Mouse (Mus musculus) hindbrain, embryonic 14.5 days (tissue): Measurements from ENCODE around the gene Pdcd7. TPM values are rescaled to one million over a fixed set of nuclear protein-coding genes. Genes with fewer than 3 reads are reported as not detected.

Experiments
- ATAC-seq: fragments of 200-750 bp; cut with Nextera tagmentation; 2 replicates; pipeline ENCODE4 v1.8.0; 2017; ENCODE audit warnings: moderate number of reproducible peaks, mild to moderate bottlenecking, moderate TSS enrichment, moderate library complexity; ENCODE audit not compliant: low FRiP score
- DNase-seq: peaks from one replicate; pipeline ENCODE4 v3.0.0-alpha.2; 2015; ENCODE audit warnings: low spot score
- H3K27ac ChIP-seq: fragments of 300-500 bp; sonication (generic); 2 replicates; pipeline ENCODE4 v1.5.1; 2014; ENCODE audit warnings: mild to moderate bottlenecking, moderate library complexity
- H3K27me3 ChIP-seq: fragments of 300-500 bp; sonication (generic); 2 replicates; pipeline ENCODE4 v1.6.1; 2014; ENCODE audit warnings: mild to moderate bottlenecking, low read length, mixed read lengths; ENCODE audit not compliant: control insufficient read depth, insufficient read depth
- H3K36me3 ChIP-seq: fragments of 300-500 bp; sonication (generic); replicated peaks from 2 replicates; pipeline ENCODE4 v1.6.1; 2014; ENCODE audit not compliant: control insufficient read depth, insufficient read depth
- H3K4me1 ChIP-seq: fragments of 300-500 bp; sonication (generic); replicated peaks from 2 replicates; pipeline ENCODE4 v1.6.1; 2014; ENCODE audit warnings: antibody characterized with exemption, low read length, mixed read lengths; ENCODE audit not compliant: control insufficient read depth, insufficient read depth
- H3K4me2 ChIP-seq: fragments of 300-500 bp; sonication (generic); replicated peaks from 2 replicates; pipeline ENCODE4 v1.6.1; 2014; ENCODE audit warnings: mild to moderate bottlenecking, moderate library complexity
- H3K4me3 ChIP-seq: fragments of 300-500 bp; sonication (generic); replicated peaks from 2 replicates; pipeline ENCODE4 v1.5.1; 2014; ENCODE audit warnings: mild to moderate bottlenecking, low read length
- H3K9ac ChIP-seq: fragments of 300-500 bp; sonication (generic); 2 replicates; pipeline ENCODE4 v1.6.1; 2014
- H3K9me3 ChIP-seq: fragments of 300-500 bp; sonication (generic); 2 replicates; pipeline ENCODE4 v1.6.1; 2016; ENCODE audit warnings: low read length; ENCODE audit not compliant: control insufficient read depth
- WGBS: fragments of 180-500 bp; shearing (Covaris S2); extraction: QIAGEN DNeasy Blood & Tissue Kit; methylation state at CpG from one replicate; pipeline ENCODE4 v1.1.7; 2014; 5-methylcytosine and 5-hydroxymethylcytosine counted together
- polyA plus RNA-seq: library from polyadenylated mRNA; unstranded; fragments of >200 nt; fragmentation: Nextera tagmentation; extraction: Ambion mirVana; gene quantifications from 2 replicates; pipeline ENCODE4 v1.2.1, GENCODE M21; 2014

The Pdcd7 gene
- polyA plus RNA-seq: 10.7 and 13.3 TPM in 2 replicates

DNA sequence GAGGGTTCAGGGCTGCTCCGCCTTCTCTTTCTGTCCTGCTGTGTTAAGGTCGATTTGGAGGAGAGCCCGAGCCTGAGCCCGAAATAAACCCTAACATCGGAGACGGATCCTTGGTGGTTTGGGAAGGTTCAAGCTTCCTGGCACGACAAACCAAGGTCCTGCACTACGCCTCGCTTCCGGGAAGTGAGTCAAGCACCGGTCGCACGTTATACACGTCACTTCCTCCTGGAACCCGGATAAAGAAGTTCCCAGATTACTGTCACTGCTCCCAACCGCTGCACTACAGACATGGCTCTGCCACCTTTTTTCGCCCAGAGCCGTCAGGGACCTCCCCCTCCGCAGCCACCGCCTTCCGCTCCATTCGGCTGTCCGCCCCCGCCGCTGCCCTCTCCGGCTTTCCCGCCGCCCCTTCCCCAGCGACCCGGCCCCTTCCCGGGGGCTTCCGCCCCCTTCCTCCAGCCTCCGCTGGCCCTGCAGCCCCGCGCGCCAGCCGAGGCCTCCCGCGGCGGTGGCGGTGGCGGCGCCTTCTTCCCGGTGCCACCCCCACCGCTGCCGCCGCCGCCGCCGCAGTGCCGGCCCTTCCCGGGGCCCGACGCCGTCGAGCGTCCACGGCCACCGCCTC, at the start of gene Pdcd7:
TSS of gene Pdcd7 (plus strand) at position 251 of the 622 bp plus-strand sequence.
- DNase-seq (peak; percentile 99), ATAC-seq (peak; percentile 96)
- no peaks in the 10 kb centered on the region for H3K36me3 ChIP-seq
- H3K27me3 ChIP-seq: no peaks in the 10 kb centered on the region
- H3K4me2 ChIP-seq: peak within 1 kb of the TSS; percentile 91
- H3K4me1 ChIP-seq: peaks cover 15% of the 10 kb centered on the region
- peak within 1 kb of the TSS; percentile 99 for H3K4me3 ChIP-seq
- H3K9me3 ChIP-seq: no peaks in the 10 kb centered on the region
- WGBS: 1% methylated on average over 53 of the region's 59 CpGs
- H3K27ac ChIP-seq: peak within 1 kb of the TSS; percentile 92
- peak within 1 kb of the TSS; percentile 96 for H3K9ac ChIP-seq

- Histone ChIP-seq H3K27me3 (no peaks in the 10 kb centered on the region), H3K27ac (no peak overlapping the region), H3K4me1 (peaks cover 18% of the 10 kb centered on the region), H3K9me3 (no peaks in the 10 kb centered on the region), H3K4me3 (no peak overlapping the region), H3K4me2 (no peak overlapping the region), H3K9ac (no peak overlapping the region), H3K36me3 (peaks cover 38% of the 10 kb centered on the region)
- 95% methylated on average over 2 of the region's 2 CpGs for WGBS
- DNase-seq: no peak
- no peak for ATAC-seq
Measured at GRCm38 (mm10) chr9:65297056-65297455, 48.8 kb upstream of the Pdcd7 start.

DNA sequence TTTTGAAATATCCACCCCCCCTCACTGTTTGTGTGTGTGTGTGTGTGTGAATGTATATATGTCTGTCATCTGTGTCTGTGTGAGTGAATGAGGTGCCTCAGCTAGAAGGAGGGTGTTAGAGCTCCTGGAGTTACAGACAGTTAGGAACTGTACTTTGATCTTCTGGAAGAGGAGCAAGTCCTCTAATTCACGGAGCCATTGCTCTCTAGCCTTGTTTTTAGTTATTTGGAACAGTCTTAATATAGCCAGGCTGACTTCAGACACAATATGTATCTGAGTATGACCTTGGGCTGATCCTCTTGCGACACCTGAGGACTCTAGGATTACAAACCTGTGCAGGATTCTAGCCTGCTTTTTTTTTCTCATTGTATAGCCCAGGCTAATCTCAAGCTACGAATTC, 47.1 kb upstream of the Pdcd7 start:
- no peak for DNase-seq
- Histone ChIP-seq H3K4me3 (no peak overlapping the region), H3K27me3 (no peaks in the 10 kb centered on the region), H3K36me3 (peaks cover 55% of the 10 kb centered on the region), H3K9me3 (no peaks in the 10 kb centered on the region), H3K4me2 (no peak overlapping the region), H3K27ac (no peak overlapping the region), H3K4me1 (peaks cover 11% of the 10 kb centered on the region), H3K9ac (no peak overlapping the region)
- 94% methylated on average over 3 of the region's 3 CpGs for WGBS
- no peak for ATAC-seq

- DNase-seq (no peak), ATAC-seq (no peak)
- Histone ChIP-seq H3K36me3 (peaks cover 63% of the 10 kb centered on the region), H3K4me3 (no peak overlapping the region), H3K4me2 (no peak overlapping the region), H3K4me1 (peaks cover 11% of the 10 kb centered on the region), H3K27me3 (no peaks in the 10 kb centered on the region), H3K9me3 (no peaks in the 10 kb centered on the region), H3K27ac (no peak overlapping the region), H3K9ac (no peak overlapping the region)
- WGBS: 96% methylated on average over 7 of the region's 7 CpGs
Measured at GRCm38 (mm10) chr9:65299650-65300049, 46.3 kb upstream of the Pdcd7 start.

DNA sequence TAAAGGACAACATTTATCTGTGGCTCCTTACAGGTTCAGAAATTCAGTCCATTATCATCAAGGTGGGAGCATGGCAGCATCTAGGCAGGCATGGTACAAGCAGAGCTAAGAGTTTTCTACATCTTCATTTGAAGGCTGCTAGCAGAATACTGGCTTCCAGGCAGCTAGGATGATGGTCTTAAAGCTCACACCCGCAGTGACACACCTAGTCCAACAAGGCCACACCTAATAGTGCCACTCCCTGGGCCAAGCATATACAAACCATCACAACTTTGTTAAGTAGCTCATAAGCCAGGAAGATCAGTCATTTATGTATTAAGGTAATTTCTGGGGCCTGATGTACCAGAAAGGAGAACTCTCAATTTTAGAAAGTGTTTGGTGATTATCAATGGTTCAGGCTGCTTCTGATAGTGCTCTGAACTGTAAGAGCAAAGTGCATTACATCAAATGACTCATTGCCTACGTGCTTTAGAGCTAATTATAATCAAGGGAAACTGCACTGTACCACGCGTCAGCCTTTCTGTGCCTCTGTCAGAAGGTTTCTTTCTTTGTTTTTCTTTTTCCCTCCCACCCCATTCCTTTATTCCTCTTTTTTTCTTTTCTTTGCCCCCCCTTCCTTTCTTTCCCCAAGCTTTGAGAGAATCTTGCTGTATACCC, 43.4 kb upstream of the Pdcd7 start:
- Histone ChIP-seq H3K27me3 (no peaks in the 10 kb centered on the region), H3K9ac (no peak overlapping the region), H3K4me1 (no peaks in the 10 kb centered on the region), H3K36me3 (peaks cover 82% of the 10 kb centered on the region), H3K4me2 (no peak overlapping the region), H3K27ac (no peak overlapping the region), H3K4me3 (no peak overlapping the region), H3K9me3 (no peaks in the 10 kb centered on the region)
- ATAC-seq (no peak), DNase-seq (no peak)
- WGBS: 97% methylated on average over 4 of the region's 4 CpGs

DNA sequence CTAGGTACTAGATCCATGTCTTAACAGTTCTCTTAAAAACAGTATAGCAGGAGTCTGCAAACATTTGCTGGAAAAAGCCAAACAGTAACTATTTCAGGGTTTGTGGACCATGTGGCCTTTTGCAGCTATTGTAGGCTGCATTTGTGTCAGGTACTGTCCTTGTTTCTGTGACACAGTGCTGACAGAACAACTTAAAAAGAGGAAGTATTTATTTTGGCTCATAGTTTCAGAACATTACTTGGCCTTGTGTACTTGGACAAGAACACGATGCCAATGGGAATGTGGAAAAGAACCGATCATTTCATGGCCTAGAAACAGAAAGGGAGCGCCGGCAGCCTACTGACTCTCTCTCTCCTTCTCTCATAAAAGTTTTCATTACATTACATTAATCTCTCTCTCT, 42.3 kb upstream of the Pdcd7 start:
- WGBS: 94% methylated on average over 4 of the region's 4 CpGs
- Histone ChIP-seq H3K27me3 (no peaks in the 10 kb centered on the region), H3K4me2 (no peak overlapping the region), H3K27ac (no peak overlapping the region), H3K9me3 (no peaks in the 10 kb centered on the region), H3K36me3 (peaks cover 82% of the 10 kb centered on the region), H3K9ac (no peak overlapping the region), H3K4me3 (no peak overlapping the region), H3K4me1 (no peaks in the 10 kb centered on the region)
- no peak for DNase-seq
- no peak for ATAC-seq

GRCm38 (mm10) chr9:65304300-65304699, 41.6 kb upstream of the Pdcd7 start:
- H3K27ac ChIP-seq: no peak overlapping the region
- no peak overlapping the region for H3K4me3 ChIP-seq
- no peaks in the 10 kb centered on the region for H3K9me3 ChIP-seq
- no peak overlapping the region for H3K4me2 ChIP-seq
- H3K4me1 ChIP-seq: no peaks in the 10 kb centered on the region
- ATAC-seq (no peak), DNase-seq (no peak)
- no peaks in the 10 kb centered on the region for H3K27me3 ChIP-seq
- 87% methylated on average over 4 of the region's 4 CpGs for WGBS
- no peak overlapping the region for H3K9ac ChIP-seq
- H3K36me3 ChIP-seq: peaks cover 88% of the 10 kb centered on the region

DNA sequence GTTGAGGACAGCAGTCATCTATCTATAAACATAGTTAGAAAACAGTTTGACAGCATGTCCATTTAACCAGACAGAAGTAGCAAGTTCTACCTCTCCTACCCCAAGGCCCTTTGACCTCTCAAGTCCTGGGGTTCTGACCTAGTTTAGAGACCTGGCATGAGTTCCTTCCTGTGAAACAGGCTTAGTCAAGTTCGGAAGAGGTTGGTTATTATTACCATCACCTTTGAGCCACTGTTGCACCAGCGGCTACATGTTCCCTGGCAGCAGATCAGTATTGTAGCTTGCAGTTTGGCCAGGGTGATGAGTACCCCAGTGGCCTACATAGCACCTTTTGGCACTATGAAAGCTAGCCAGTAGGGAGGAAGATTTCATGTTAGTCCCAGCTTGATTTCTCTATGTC, 39.2 kb upstream of the Pdcd7 start:
- peaks cover 82% of the 10 kb centered on the region for H3K36me3 ChIP-seq

GRCm38 (mm10) chr9:65308011-65308410, 37.9 kb upstream of the Pdcd7 start:
- Histone ChIP-seq H3K4me2 (no peak overlapping the region), H3K4me1 (no peaks in the 10 kb centered on the region), H3K4me3 (no peak overlapping the region), H3K27ac (no peak overlapping the region), H3K36me3 (peaks cover 82% of the 10 kb centered on the region), H3K27me3 (no peaks in the 10 kb centered on the region), H3K9ac (no peak overlapping the region), H3K9me3 (no peaks in the 10 kb centered on the region)
- no peak for ATAC-seq
- DNase-seq: no peak
- 88% methylated on average over 1 of the region's 1 CpGs for WGBS

More for the DNA sequence above, 39.2 kb upstream of the Pdcd7 start:
- H3K9me3 ChIP-seq: no peaks in the 10 kb centered on the region
- no peak overlapping the region for H3K4me2 ChIP-seq
- H3K4me3 ChIP-seq: no peak overlapping the region
- no peaks in the 10 kb centered on the region for H3K27me3 ChIP-seq
- H3K4me1 ChIP-seq: no peaks in the 10 kb centered on the region
- H3K9ac ChIP-seq: no peak overlapping the region
- ATAC-seq: no peak
- no peak overlapping the region for H3K27ac ChIP-seq
- no peak for DNase-seq
- 96% methylated on average over 2 of the region's 2 CpGs for WGBS
